Mouse (Mus musculus): ENCODE measurements around the gene Sertad3. TPM values are rescaled to one million over a fixed set of nuclear protein-coding genes. Genes with fewer than 3 reads are reported as not detected.

Gene Sertad3
- total and polyA plus RNA-seq, 3 experiments, result 2.0 to 6.7 TPM; not detected in 1

DNA sequence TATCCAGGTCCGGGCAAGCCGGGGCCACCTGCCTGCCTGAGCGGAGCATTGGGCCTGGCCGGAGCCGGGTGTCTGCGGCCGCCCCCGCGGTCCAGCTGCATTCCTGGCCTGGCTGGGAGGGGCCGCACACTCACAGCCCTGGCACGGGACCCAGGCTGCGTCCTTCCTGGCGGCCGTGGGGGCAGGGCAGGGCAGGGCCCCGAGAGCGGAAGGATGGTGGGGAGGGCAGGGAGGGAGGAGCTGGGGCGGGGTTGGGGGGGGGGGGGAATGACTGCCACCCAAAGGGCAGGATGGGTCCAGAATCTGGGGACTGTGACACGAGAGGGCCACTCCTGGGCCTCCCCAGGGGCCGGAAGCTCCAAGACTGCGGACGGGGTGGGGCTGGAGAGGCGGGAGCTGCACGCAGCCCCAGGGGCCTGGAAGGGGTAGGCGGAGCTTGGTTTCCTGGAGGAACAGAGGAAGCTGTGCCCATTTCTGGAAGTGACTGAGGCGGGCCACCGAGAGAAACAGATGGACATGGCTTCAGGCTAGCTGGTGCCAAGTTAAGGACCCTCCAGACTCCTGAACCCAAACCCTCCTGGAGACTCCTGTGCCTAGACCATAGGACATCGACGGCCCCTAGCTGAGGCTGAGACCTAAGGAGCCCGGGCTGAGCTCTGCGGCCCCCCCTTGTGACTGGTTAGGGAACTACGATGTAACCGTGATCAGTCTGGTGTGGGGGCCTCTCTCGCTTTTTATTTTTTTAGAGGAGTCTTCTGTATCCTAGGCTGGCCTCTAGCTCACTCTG is 17.2 kb downstream of the Sertad3 start (continued):
- peak; percentile 31; the same call in 1 of the 2 replicates for TF ChIP-seq MXI1 (IDR thresholded peaks at IDR 0.05; ENCODE audit: low read depth, low read length)

DNA sequence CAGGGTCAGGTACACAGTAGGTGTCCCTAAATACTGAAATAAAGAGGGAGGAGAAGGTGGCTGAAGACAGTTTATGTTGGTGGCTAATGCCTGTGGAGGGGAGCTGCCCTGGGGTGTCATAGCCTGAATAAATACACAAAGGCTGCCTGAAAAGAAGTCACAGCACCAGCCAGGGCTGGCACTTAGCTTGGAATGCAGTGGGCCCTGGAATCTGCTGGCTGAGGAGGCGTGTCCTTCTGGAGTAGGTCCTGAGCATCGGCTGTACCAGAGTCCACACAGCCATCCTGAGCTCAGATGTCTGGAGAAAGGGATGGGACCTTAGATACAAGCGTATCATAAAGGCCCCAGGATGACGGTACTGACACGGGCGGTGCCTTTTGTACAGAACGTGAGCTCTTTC is 18.3 kb downstream of the Sertad3 start:
- H3K36me3 ChIP-seq (ENCODE audit: control insufficient read depth in 1 of 2, insufficient read depth in 2 of 2, low read length in 2 of 2), result peaks cover 0 to 20% of the 10 kb centered on the region in 2 experiments; a peak in 2 of 4 replicates
- H3K4me3 ChIP-seq (ENCODE audit: control insufficient read depth in 1 of 2, insufficient read depth in 1 of 2, low read depth in 2 of 2, low read length in 2 of 2), result no peak overlapping the region
- DNase-seq (ENCODE audit: low read depth, low spot score), result no peak
- H3K27me3 ChIP-seq (ENCODE audit: control insufficient read depth in 1 of 2, insufficient read depth in 2 of 2, low read length in 2 of 2), result no peaks in the 10 kb centered on the region
- 0 out of 2 replicates have a peak overlapping the region, but pooled peaks have one; percentile 89 for H3K27ac ChIP-seq (ENCODE audit: control insufficient read depth, low read depth, low read length)
- H3K4me1 ChIP-seq (ENCODE audit: control insufficient read depth in 1 of 2, insufficient read depth in 2 of 2, low read length in 2 of 2), result peaks cover 10 to 22% of the 10 kb centered on the region in 2 experiments
- peak overlapping the region; percentile 88 for H3K9ac ChIP-seq (ENCODE audit: control insufficient read depth, low read depth, low read length, poor library complexity, severe bottlenecking)
- H3K9me3 ChIP-seq (replicated peaks; ENCODE audit: insufficient read depth, low read length), result no peaks in the 10 kb centered on the region
- H3K79me2 ChIP-seq (ENCODE audit: control insufficient read depth, insufficient read depth, low read length, poor library complexity), result peaks cover 11% of the 10 kb centered on the region
- TF ChIP-seq GABPA (IDR thresholded peaks at IDR 0.05; ENCODE audit: low read depth, low read length), result no peak
- TF ChIP-seq ZC3H11A (IDR thresholded peaks at IDR 0.05; ENCODE audit: low read depth, low read length), result no peak
- TF ChIP-seq BHLHE40 (IDR thresholded peaks at IDR 0.05; ENCODE audit: borderline replicate concordance, low read depth, low read length), result no peak
- TF ChIP-seq MAZ (IDR thresholded peaks at IDR 0.05; ENCODE audit: low read depth, low read length), result no peak

DNA sequence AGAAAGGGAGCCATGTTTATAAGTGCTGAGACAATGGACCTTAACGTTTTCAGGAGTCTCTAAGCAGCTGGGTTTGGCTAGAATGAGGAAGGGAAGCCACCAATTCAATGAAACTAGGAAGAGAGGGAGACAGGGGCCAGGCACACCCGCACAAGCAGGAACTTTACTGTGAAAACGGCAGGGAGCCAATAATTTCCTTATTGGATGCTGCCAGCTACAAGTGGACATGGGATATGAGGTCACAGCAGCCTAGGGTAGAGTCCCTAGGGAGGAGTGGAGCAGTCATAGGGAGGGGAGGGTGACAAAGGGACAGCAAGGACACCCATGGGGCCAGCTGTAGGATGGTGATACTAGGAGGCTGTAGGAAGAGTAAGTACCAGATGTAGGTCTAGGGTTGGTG is 19.5 kb downstream of the Sertad3 start:
- Histone ChIP-seq H3K4me1 (ENCODE audit: control insufficient read depth in 1 of 2, insufficient read depth in 2 of 2, low read length in 2 of 2) (peaks cover 10 to 21% of the 10 kb centered on the region in 2 experiments), H3K9me3 (replicated peaks; ENCODE audit: insufficient read depth, low read length) (no peaks in the 10 kb centered on the region), H3K27me3 (ENCODE audit: control insufficient read depth in 1 of 2, insufficient read depth in 2 of 2, low read length in 2 of 2) (no peaks in the 10 kb centered on the region), H3K9ac (ENCODE audit: control insufficient read depth, low read depth, low read length, poor library complexity, severe bottlenecking) (no peak overlapping the region), H3K79me2 (ENCODE audit: control insufficient read depth, insufficient read depth, low read length, poor library complexity) (peaks cover 6% of the 10 kb centered on the region), H3K36me3 (ENCODE audit: control insufficient read depth in 1 of 2, insufficient read depth in 2 of 2, low read length in 2 of 2) (peaks cover 0 to 19% of the 10 kb centered on the region in 2 experiments; a peak in 2 of 4 replicates), H3K4me3 (ENCODE audit: control insufficient read depth in 1 of 2, insufficient read depth in 1 of 2, low read depth in 2 of 2, low read length in 2 of 2) (no peak overlapping the region), H3K27ac (ENCODE audit: control insufficient read depth, low read depth, low read length) (no peak overlapping the region)
- no peak for TF ChIP-seq RCOR1 (IDR thresholded peaks at IDR 0.05; ENCODE audit: low read depth, low read length)
- no peak for TF ChIP-seq ELF1 (IDR thresholded peaks at IDR 0.05; ENCODE audit: low read depth, low read length)
- DNase-seq (ENCODE audit: low read depth, low spot score), result no peak

DNA sequence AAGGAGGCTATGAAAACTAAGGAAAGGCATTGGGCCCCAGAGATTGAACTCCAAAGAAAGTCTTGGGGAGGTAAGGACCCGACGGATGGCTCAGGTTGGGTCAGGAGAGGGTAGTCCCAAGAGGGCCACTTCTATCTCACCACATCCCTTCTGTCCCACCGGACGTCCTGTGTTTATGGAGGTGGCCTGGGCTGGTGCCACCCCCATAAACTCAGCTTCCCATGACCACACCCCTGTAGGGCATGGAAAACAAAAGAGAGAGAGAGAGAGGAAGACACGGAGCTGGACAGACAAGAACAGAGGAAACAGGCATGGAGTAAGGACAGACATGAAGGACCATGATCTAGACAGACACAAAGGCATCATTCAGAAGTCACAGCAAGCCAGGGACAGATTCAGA is 19.9 kb downstream of the Sertad3 start:
- no peak overlapping the region for H3K27ac ChIP-seq (ENCODE audit: control insufficient read depth, low read depth, low read length)
- H3K4me1 ChIP-seq (ENCODE audit: control insufficient read depth in 1 of 2, insufficient read depth in 2 of 2, low read length in 2 of 2), result peaks cover 8 to 16% of the 10 kb centered on the region in 2 experiments
- TF ChIP-seq MYC (IDR thresholded peaks at IDR 0.05; ENCODE audit: low read depth, low read length) (no peak), EP300 (IDR thresholded peaks at IDR 0.05; ENCODE audit: low read depth in 1 of 2, low read length in 2 of 2) (no peak), USF1 (IDR thresholded peaks at IDR 0.05; ENCODE audit: low read depth, low read length) (no peak), CHD2 (IDR thresholded peaks at IDR 0.05; ENCODE audit: low read length) (no peak), RAD21 (IDR thresholded peaks at IDR 0.05; ENCODE audit: low read depth, low read length) (no peak), ZMIZ1 (IDR thresholded peaks at IDR 0.05; ENCODE audit: low read depth, low read length) (no peak), TAL1 (IDR thresholded peaks at IDR 0.05; ENCODE audit: low read length) (no peak), MAFK (IDR thresholded peaks at IDR 0.05; ENCODE audit: borderline replicate concordance, low read depth, low read length) (no peak), MAX (IDR thresholded peaks at IDR 0.05; ENCODE audit: low read length) (no peak), BHLHE40 (IDR thresholded peaks at IDR 0.05; ENCODE audit: borderline replicate concordance, low read depth, low read length) (no peak), CHD1 (IDR thresholded peaks at IDR 0.05; ENCODE audit: low read depth, low read length) (no peak), POLR2AphosphoS5 (IDR thresholded peaks at IDR 0.05; ENCODE audit: borderline replicate concordance, low read depth, low read length) (no peak), ZKSCAN1 (IDR thresholded peaks at IDR 0.05; ENCODE audit: low read depth, low read length) (no peak), USF2 (IDR thresholded peaks at IDR 0.05; ENCODE audit: borderline replicate concordance in 1 of 2, insufficient read depth in 1 of 2, low read depth in 1 of 2, low read length in 2 of 2) (no peak)

More for the DNA sequence above, 19.9 kb downstream of the Sertad3 start:
- H3K79me2 ChIP-seq (ENCODE audit: control insufficient read depth, insufficient read depth, low read length, poor library complexity), result peaks cover 6% of the 10 kb centered on the region
- H3K9ac ChIP-seq (ENCODE audit: control insufficient read depth, low read depth, low read length, poor library complexity, severe bottlenecking), result no peak overlapping the region
- no peak overlapping the region for H3K4me3 ChIP-seq (ENCODE audit: control insufficient read depth in 1 of 2, insufficient read depth in 1 of 2, low read depth in 2 of 2, low read length in 2 of 2)
- no peak for DNase-seq (ENCODE audit: low read depth, low spot score)
- no peaks in the 10 kb centered on the region for H3K9me3 ChIP-seq (replicated peaks; ENCODE audit: insufficient read depth, low read length)
- H3K27me3 ChIP-seq (ENCODE audit: control insufficient read depth in 1 of 2, insufficient read depth in 2 of 2, low read length in 2 of 2), result no peaks in the 10 kb centered on the region
- peaks cover 0 to 15% of the 10 kb centered on the region in 2 experiments; a peak in 2 of 4 replicates for H3K36me3 ChIP-seq (ENCODE audit: control insufficient read depth in 1 of 2, insufficient read depth in 2 of 2, low read length in 2 of 2)
